Mouse (Mus musculus): ENCODE data around the gene Zzz3.
"Not testable (repeated sequence)": the region's sequence is repeated elsewhere in the genome, so short reads cannot be mapped to it uniquely, and the experiment has no call there.

DNA sequence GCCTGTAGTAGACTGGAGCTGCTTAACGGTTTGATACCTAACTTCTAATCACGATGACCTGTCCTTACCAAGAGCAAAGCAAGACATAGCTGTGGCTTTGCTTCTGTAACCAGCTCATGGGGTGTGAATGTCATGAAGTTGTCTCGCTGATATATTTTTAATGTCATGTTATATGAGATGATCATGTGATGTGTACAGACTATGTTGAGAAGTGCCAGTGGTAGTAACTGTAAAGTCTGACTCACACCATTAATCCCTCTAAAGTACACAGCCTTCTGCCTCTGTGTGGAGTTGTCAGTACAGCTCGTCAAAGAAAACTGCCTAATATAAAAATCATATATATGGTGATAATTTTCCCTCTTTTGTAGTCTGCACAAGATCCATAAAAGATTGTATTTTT is 63.6 kb downstream of the Zzz3 start:
- TF ChIP-seq CTCF, EP300 (IDR thresholded peaks at IDR 0.05; ENCODE audit: low read depth): not testable (repeated sequence)

Data from heart, postnatal 0 days (tissue).